Mouse (Mus musculus): ENCODE results near the gene Pacsin2. TPM values are rescaled to one million over a fixed set of nuclear protein-coding genes. Genes with fewer than 3 reads are reported as not detected.

Pacsin2 gene
- total and polyA plus RNA-seq, 2 experiments = 29.1 to 34.0 TPM

DNA sequence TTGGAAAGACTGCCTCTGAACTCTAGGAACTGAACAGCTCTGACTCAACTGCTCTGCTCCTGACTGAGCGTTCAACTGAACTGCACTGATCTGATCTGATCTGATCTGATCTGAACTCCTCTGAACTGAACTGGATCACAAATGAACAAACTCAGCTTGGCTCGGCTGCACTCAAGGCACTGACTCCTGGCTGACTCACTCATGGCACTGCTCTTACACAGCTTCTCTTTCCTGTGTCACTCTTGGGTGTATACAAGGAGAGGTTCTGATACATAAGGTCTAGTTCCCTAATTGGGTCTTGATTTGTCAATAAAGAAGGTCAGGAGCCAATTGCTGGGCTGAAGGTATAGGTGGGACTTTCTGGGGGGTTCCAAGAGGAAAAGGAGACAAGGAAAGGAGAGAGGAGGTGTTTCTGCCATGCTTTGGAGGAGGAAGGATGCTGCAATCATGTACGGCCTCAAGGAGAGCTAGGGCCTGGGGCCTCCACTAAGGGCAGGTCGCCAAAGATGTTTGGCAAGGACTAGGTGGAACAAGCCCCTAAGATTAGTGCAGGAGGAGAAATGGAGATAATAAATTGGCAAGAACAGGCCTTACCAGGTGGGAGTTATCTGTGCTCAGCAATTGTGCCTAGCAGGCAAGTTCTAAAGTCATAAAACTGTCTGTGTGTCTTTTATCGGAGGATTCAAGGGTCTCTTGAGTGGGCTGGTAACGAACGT is 29.6 kb upstream of the Pacsin2 start:
- no peaks in the 10 kb centered on the region for H3K27me3 ChIP-seq (ENCODE audit: control insufficient read depth, insufficient read depth, low read length)
- no peak for DNase-seq (ENCODE audit: extremely low read depth, low read depth, low spot score)
- no peaks in the 10 kb centered on the region for H3K79me2 ChIP-seq (ENCODE audit: control insufficient read depth, insufficient read depth, low read length)
- H3K36me3 ChIP-seq (ENCODE audit: control insufficient read depth, insufficient read depth, low read length) = no peaks in the 10 kb centered on the region
- no peak overlapping the region for H3K4me3 ChIP-seq (ENCODE audit: insufficient read depth, low read depth, low read length)
- no peak overlapping the region for H3K27ac ChIP-seq (replicated peaks; ENCODE audit: insufficient read depth, low read depth, low read length)
- TF ChIP-seq POLR2A (IDR thresholded peaks at IDR 0.05; ENCODE audit: extremely low read depth, insufficient read depth, low read length) = no peak
- TF ChIP-seq CTCF (IDR thresholded peaks at IDR 0.05; ENCODE audit: low read depth, low read length) = no peak
- H3K4me1 ChIP-seq (ENCODE audit: control insufficient read depth, insufficient read depth, low read length) = no peaks in the 10 kb centered on the region
- 93% methylated on average over 7 of the region's 7 CpGs for WGBS
- H3K9ac ChIP-seq (ENCODE audit: low read depth, low read length) = no peak overlapping the region

DNA sequence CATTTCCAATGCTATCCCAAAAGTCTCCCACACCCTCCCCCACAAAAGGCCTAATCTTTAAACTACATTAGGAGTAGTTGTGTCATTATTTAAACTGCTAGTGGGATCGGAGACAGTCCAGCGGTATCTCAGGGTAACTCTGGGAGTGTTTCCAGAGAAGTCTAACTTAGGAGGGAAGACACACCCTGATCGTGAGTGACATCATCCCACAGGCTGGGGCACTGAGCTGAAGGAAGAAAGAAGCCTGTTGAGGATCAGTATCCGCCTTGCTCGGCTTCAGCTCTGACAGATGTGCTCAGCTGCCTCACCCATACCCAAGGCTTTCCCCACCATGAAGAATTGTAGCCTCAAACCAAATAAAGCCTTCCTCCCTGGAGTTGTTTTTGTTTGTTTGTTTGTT is 27.5 kb upstream of the Pacsin2 start:
- no peak for DNase-seq (ENCODE audit: extremely low read depth, low read depth, low spot score)
- Histone ChIP-seq H3K27ac (replicated peaks; ENCODE audit: insufficient read depth, low read depth, low read length) (no peak overlapping the region), H3K4me3 (ENCODE audit: insufficient read depth, low read depth, low read length) (no peak overlapping the region), H3K36me3 (ENCODE audit: control insufficient read depth, insufficient read depth, low read length) (no peaks in the 10 kb centered on the region), H3K27me3 (ENCODE audit: control insufficient read depth, insufficient read depth, low read length) (no peaks in the 10 kb centered on the region), H3K4me1 (ENCODE audit: control insufficient read depth, insufficient read depth, low read length) (no peaks in the 10 kb centered on the region), H3K79me2 (ENCODE audit: control insufficient read depth, insufficient read depth, low read length) (no peaks in the 10 kb centered on the region), H3K9ac (ENCODE audit: low read depth, low read length) (no peak overlapping the region)
- WGBS = 76% methylated on average over 5 of the region's 5 CpGs
- TF ChIP-seq POLR2A (IDR thresholded peaks at IDR 0.05; ENCODE audit: extremely low read depth, insufficient read depth, low read length) (no peak), CTCF (IDR thresholded peaks at IDR 0.05; ENCODE audit: low read depth, low read length) (no peak)

DNA sequence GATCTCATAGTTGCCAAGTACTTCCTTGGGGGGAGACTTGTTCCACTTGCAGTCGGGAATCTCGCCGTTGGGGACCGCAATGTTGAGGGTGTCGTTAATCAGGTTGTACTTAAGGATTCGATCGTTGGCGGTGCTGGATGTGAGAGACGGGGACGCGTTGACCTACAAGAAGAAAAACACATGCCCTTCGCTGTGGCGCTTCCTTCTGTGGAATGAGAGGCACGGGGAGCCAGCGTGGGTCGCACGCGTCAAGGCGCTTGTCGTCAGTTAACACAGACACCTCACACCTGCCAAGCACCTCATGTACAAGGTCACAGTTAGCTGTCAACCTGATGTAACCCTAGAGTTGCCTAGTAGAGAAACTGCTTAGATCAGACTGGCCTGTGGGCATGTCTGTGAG is 25.1 kb upstream of the Pacsin2 start:
- TF ChIP-seq CTCF (IDR thresholded peaks at IDR 0.05; ENCODE audit: low read depth, low read length) (no peak), POLR2A (IDR thresholded peaks at IDR 0.05; ENCODE audit: extremely low read depth, insufficient read depth, low read length) (no peak)
- no peak for DNase-seq (ENCODE audit: extremely low read depth, low read depth, low spot score)
- WGBS = 98% methylated on average over 20 of the region's 20 CpGs

DNA sequence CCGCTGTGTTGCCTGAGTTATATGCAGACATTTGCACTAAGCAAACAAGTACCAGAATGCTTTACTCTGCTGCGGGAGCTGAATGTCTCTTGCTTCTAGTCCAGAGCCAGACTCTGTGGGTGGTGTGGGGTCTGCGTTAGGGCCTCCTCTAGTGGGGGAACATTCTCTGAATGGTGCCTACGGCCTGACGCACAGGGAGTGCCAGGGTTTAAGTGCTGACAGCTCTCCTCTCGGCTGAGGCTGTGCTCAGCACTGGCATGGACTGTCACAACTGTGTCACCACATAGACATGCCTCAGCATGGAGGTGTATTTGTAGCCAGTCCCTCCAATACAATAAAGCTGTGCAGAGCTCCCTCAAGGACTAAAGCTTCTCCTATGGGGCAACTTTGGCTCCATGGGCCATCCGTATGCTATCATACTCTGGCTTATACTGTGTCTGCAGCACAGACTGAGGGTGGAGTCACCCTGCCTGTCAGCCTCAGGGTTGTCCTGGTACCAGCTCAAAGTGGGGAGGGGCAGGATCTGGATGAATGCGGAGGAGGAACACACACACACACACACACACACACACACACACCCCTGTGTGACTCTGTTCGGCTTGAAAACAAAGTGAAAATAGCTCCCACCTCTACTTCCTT is 23.2 kb upstream of the Pacsin2 start:
- H3K36me3 ChIP-seq (ENCODE audit: control insufficient read depth, insufficient read depth, low read length) = no peaks in the 10 kb centered on the region

More for the DNA sequence above, 25.1 kb upstream of the Pacsin2 start:
- Histone ChIP-seq H3K79me2 (ENCODE audit: control insufficient read depth, insufficient read depth, low read length) (no peaks in the 10 kb centered on the region), H3K4me3 (ENCODE audit: insufficient read depth, low read depth, low read length) (no peak overlapping the region), H3K27me3 (ENCODE audit: control insufficient read depth, insufficient read depth, low read length) (no peaks in the 10 kb centered on the region), H3K9ac (ENCODE audit: low read depth, low read length) (no peak overlapping the region), H3K4me1 (ENCODE audit: control insufficient read depth, insufficient read depth, low read length) (no peaks in the 10 kb centered on the region), H3K36me3 (ENCODE audit: control insufficient read depth, insufficient read depth, low read length) (no peaks in the 10 kb centered on the region), H3K27ac (replicated peaks; ENCODE audit: insufficient read depth, low read depth, low read length) (no peak overlapping the region)

DNA sequence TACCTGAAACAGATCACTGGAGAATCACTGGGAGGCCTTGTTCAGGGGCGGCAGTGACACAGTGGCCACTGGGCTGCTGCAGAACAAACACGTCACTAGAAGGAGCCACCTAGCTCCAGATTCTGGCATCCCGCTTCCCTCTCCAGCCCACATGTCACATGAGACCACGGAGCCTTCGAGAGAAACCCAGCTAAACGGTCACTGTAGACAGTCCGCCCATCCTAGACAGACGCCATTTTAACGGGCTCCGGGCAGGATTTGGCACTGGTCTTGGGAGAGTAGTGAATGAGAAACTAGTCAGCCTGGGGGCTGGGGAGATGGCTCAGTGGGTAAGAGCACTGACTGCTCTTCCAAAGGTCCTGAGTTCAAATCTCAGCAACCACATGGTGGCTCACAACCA is 19.9 kb upstream of the Pacsin2 start:
- 97% methylated on average over 10 of the region's 10 CpGs for WGBS
- TF ChIP-seq POLR2A (IDR thresholded peaks at IDR 0.05; ENCODE audit: extremely low read depth, insufficient read depth, low read length) = no peak
- no peak for TF ChIP-seq CTCF (IDR thresholded peaks at IDR 0.05; ENCODE audit: low read depth, low read length)
- H3K27me3 ChIP-seq (ENCODE audit: control insufficient read depth, insufficient read depth, low read length) = no peaks in the 10 kb centered on the region
- DNase-seq (ENCODE audit: extremely low read depth, low read depth, low spot score) = no peak
- no peaks in the 10 kb centered on the region for H3K36me3 ChIP-seq (ENCODE audit: control insufficient read depth, insufficient read depth, low read length)
- no peaks in the 10 kb centered on the region for H3K4me1 ChIP-seq (ENCODE audit: control insufficient read depth, insufficient read depth, low read length)
- H3K9ac ChIP-seq (ENCODE audit: low read depth, low read length) = no peak overlapping the region
- no peak overlapping the region for H3K27ac ChIP-seq (replicated peaks; ENCODE audit: insufficient read depth, low read depth, low read length)
- H3K79me2 ChIP-seq (ENCODE audit: control insufficient read depth, insufficient read depth, low read length) = no peaks in the 10 kb centered on the region
- H3K4me3 ChIP-seq (ENCODE audit: insufficient read depth, low read depth, low read length) = no peak overlapping the region

More for the DNA sequence above, 23.2 kb upstream of the Pacsin2 start:
- Histone ChIP-seq H3K4me3 (ENCODE audit: insufficient read depth, low read depth, low read length) (no peak overlapping the region), H3K27ac (replicated peaks; ENCODE audit: insufficient read depth, low read depth, low read length) (no peak overlapping the region), H3K9ac (ENCODE audit: low read depth, low read length) (no peak overlapping the region), H3K79me2 (ENCODE audit: control insufficient read depth, insufficient read depth, low read length) (no peaks in the 10 kb centered on the region), H3K4me1 (ENCODE audit: control insufficient read depth, insufficient read depth, low read length) (no peaks in the 10 kb centered on the region), H3K27me3 (ENCODE audit: control insufficient read depth, insufficient read depth, low read length) (no peaks in the 10 kb centered on the region)
- DNase-seq (ENCODE audit: extremely low read depth, low read depth, low spot score) = no peak
- 86% methylated on average over 9 of the region's 9 CpGs for WGBS
- no peak for TF ChIP-seq CTCF (IDR thresholded peaks at IDR 0.05; ENCODE audit: low read depth, low read length)
- TF ChIP-seq POLR2A (IDR thresholded peaks at IDR 0.05; ENCODE audit: extremely low read depth, insufficient read depth, low read length) = no peak

DNA sequence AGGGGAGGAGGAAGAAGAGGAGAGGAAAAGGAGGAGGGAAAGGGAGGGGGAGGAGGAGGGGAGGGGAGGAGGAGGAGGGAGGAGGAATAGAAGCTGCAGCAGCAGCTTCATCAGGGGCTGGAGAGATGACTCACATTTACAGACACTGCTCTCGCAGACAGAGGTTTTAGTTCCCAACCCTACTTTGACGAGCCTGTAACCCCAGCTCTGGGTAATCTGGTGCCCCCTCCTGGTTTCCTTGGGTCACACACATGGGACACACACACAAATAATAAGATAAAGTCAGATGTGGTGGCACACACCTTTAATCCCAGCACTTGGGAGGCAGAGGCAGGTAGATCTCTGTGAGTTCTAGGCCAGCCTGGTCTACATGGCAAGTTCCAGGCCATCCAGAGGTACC is 19.1 kb upstream of the Pacsin2 start:
- peak; percentile 34 for DNase-seq (ENCODE audit: extremely low read depth, low read depth, low spot score)
- WGBS = 58% methylated on average over 2 of the region's 2 CpGs
- H3K79me2 ChIP-seq (ENCODE audit: control insufficient read depth, insufficient read depth, low read length) = no peaks in the 10 kb centered on the region
- no peak overlapping the region for H3K27ac ChIP-seq (replicated peaks; ENCODE audit: insufficient read depth, low read depth, low read length)
- TF ChIP-seq POLR2A (IDR thresholded peaks at IDR 0.05; ENCODE audit: extremely low read depth, insufficient read depth, low read length) (no peak), CTCF (IDR thresholded peaks at IDR 0.05; ENCODE audit: low read depth, low read length) (peak; percentile 55; the same call in 1 of the 2 replicates)
- H3K4me3 ChIP-seq (ENCODE audit: insufficient read depth, low read depth, low read length) = no peak overlapping the region
- no peaks in the 10 kb centered on the region for H3K27me3 ChIP-seq (ENCODE audit: control insufficient read depth, insufficient read depth, low read length)
- no peaks in the 10 kb centered on the region for H3K36me3 ChIP-seq (ENCODE audit: control insufficient read depth, insufficient read depth, low read length)
- H3K9ac ChIP-seq (ENCODE audit: low read depth, low read length) = no peak overlapping the region
- H3K4me1 ChIP-seq (ENCODE audit: control insufficient read depth, insufficient read depth, low read length) = no peaks in the 10 kb centered on the region
